Mouse (Mus musculus) embryonic facial prominence, embryonic 14.5 days (tissue): ENCODE results near the gene Ube2q2. TPM values are rescaled to one million over a fixed set of nuclear protein-coding genes. Genes with fewer than 3 reads are reported as not detected.

Experiments
- ATAC-seq: fragments of 200-750 bp; cut with Nextera tagmentation; 2 replicates; pipeline ENCODE4 v1.8.0; 2017; ENCODE audit warnings: low read depth, moderate number of reproducible peaks, moderate TSS enrichment
- DNase-seq: peaks from one replicate; pipeline ENCODE4 v3.0.0-alpha.2; 2015; ENCODE audit warnings: low spot score
- H3K27ac ChIP-seq: fragments of 300-500 bp; sonication (generic); replicated peaks from 2 replicates; pipeline ENCODE4 v1.5.1; 2014; ENCODE audit warnings: low read depth, mild to moderate bottlenecking, low read length, moderate library complexity
- H3K27me3 ChIP-seq: fragments of 300-500 bp; sonication (generic); replicated peaks from 2 replicates; pipeline ENCODE4 v1.6.1; 2014; ENCODE audit warnings: low read length; ENCODE audit not compliant: control insufficient read depth, insufficient read depth
- H3K36me3 ChIP-seq: fragments of 300-500 bp; sonication (generic); 2 replicates; pipeline ENCODE4 v1.6.1; 2014; ENCODE audit warnings: low read length, mixed read lengths; ENCODE audit not compliant: control insufficient read depth, insufficient read depth
- H3K4me1 ChIP-seq: fragments of 300-500 bp; sonication (generic); 2 replicates; pipeline ENCODE4 v1.6.1; 2014; ENCODE audit warnings: antibody characterized with exemption, low read length; ENCODE audit not compliant: control insufficient read depth, insufficient read depth
- H3K4me2 ChIP-seq: fragments of 300-500 bp; sonication (generic); 2 replicates; pipeline ENCODE4 v1.6.1; 2014; ENCODE audit warnings: low read depth, mild to moderate bottlenecking, low read length, moderate library complexity, mixed read lengths
- H3K4me3 ChIP-seq: fragments of 300-500 bp; sonication (generic); 2 replicates; pipeline ENCODE4 v1.5.1; 2014; ENCODE audit warnings: low read depth, mild to moderate bottlenecking, low read length
- H3K9ac ChIP-seq: fragments of 300-500 bp; sonication (generic); 2 replicates; pipeline ENCODE4 v1.6.1; 2014; ENCODE audit warnings: low read depth, mild to moderate bottlenecking, low read length, moderate library complexity, mixed read lengths
- H3K9me3 ChIP-seq: fragments of 300-500 bp; sonication (generic); 2 replicates; pipeline ENCODE4 v1.6.1; 2016; ENCODE audit warnings: low read length; ENCODE audit not compliant: control insufficient read depth
- WGBS: fragments of 180-500 bp; shearing (Covaris S2); extraction: QIAGEN DNeasy Blood & Tissue Kit; methylation state at CpG from one replicate; pipeline ENCODE4 v1.1.7; 2014; 5-methylcytosine and 5-hydroxymethylcytosine counted together
- polyA plus RNA-seq: library from polyadenylated mRNA; unstranded; fragments of >200 nt; fragmentation: Nextera tagmentation; extraction: Ambion mirVana; gene quantifications from 2 replicates; pipeline ENCODE4 v1.2.1, GENCODE M21; 2014

Gene Ube2q2
- polyA plus RNA-seq, 1 experiment from 2014 or later, result 32.0 TPM

DNA sequence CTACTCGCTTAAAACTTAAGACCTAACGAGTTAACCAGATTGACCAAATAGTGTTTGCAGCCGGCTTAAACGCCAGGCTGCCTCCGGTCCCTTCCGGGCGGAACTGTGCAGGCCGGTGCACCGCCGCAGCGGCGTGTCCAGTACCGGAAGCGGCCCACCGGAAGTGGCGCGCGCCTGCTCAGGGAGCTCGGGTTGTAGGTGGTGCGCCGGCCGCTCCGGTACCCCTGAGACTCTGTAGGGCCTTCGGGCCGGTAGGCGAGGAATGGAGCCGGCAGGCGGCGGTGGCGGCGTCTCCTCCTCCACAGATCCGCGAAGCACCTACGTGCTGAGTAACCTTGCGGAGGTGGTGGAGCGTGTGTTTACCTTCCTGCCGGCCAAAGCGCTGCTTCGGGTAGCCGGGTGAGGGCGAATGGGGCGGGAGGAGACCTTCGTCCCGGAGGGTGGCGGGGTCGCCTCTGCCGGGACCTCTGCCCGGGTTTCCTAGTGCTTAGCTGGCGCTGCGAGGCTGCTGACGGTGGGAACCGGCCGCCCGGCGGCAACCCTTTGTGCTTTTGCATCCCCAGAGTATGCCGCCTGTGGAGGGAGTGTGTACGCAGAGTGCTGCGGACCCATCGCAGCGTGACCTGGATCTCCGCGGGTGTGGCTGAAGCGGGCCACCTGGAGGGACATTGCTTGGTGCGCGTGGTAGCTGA, 60.3 kb downstream of the Ube2q2 start, which contains the start of gene Fbxo22:
Gene Fbxo22, plus strand, starts transcription at position 136 of the 692 bp plus-strand sequence.
- ATAC-seq, result peak; percentile 99
- no peaks in the 10 kb centered on the region for H3K9me3 ChIP-seq
- peaks cover 16% of the 10 kb centered on the region for H3K4me1 ChIP-seq
- WGBS, result under 1% methylated on average over 37 of the region's 65 CpGs
- peak; percentile 92 for DNase-seq
- H3K36me3 ChIP-seq, result peaks cover 18% of the 10 kb centered on the region; the same call in 1 of the 2 replicates
- H3K9ac ChIP-seq, result peak within 1 kb of the TSS; percentile 89
- peak within 1 kb of the TSS; percentile 92 for H3K4me3 ChIP-seq
- H3K4me2 ChIP-seq, result peak within 1 kb of the TSS; percentile 67
- H3K27ac ChIP-seq, result peak within 1 kb of the TSS; percentile 84
- H3K27me3 ChIP-seq, result no peaks in the 10 kb centered on the region

DNA sequence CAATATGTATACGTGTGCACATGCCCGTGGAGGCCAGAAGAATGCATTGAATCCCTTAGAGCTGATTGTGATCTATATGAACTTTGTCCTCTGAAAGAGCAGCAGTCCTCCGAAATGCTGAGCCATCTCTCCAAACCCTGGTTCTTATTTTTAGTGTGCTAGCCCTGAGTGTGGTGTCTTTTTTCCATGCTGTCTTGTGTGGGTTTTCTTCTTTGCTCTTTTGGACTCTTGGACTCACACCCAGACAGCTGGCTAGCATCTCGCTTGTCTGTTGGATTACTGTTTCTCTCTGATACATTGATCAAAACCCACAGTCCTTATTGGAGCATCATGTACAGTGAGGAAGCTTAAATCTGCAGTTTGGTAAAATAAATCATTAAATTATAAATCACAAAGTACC, 63.0 kb downstream of the Ube2q2 start:
- Histone ChIP-seq H3K4me3 (no peak overlapping the region), H3K27me3 (no peaks in the 10 kb centered on the region), H3K36me3 (peaks cover 40% of the 10 kb centered on the region), H3K4me1 (peaks cover 16% of the 10 kb centered on the region), H3K9me3 (no peaks in the 10 kb centered on the region), H3K27ac (no peak overlapping the region), H3K4me2 (no peak overlapping the region), H3K9ac (no peak overlapping the region)
- DNase-seq, result no peak
- ATAC-seq, result no peak
- 68% methylated on average over 4 of the region's 4 CpGs for WGBS

GRCm38 (mm10) chr9:55213396-55213795, 64.7 kb downstream of the Ube2q2 start:
- ATAC-seq (no peak), DNase-seq (no peak)
- WGBS, result 100% methylated on average over 1 of the region's 1 CpGs
- no peak overlapping the region for H3K27ac ChIP-seq
- no peak overlapping the region for H3K9ac ChIP-seq
- H3K27me3 ChIP-seq, result no peaks in the 10 kb centered on the region
- peaks cover 11% of the 10 kb centered on the region for H3K4me1 ChIP-seq
- no peaks in the 10 kb centered on the region for H3K9me3 ChIP-seq
- H3K36me3 ChIP-seq, result peaks cover 57% of the 10 kb centered on the region
- no peak overlapping the region for H3K4me2 ChIP-seq
- no peak overlapping the region for H3K4me3 ChIP-seq

GRCm38 (mm10) chr9:55215056-55215455, 66.4 kb downstream of the Ube2q2 start:
- no peak overlapping the region for H3K4me2 ChIP-seq
- H3K4me1 ChIP-seq, result peaks cover 2% of the 10 kb centered on the region
- H3K9me3 ChIP-seq, result no peaks in the 10 kb centered on the region
- H3K9ac ChIP-seq, result no peak overlapping the region
- no peak for DNase-seq
- H3K27ac ChIP-seq, result no peak overlapping the region
- WGBS, result 94% methylated on average over 3 of the region's 3 CpGs
- no peak overlapping the region for H3K4me3 ChIP-seq
- H3K36me3 ChIP-seq, result peaks cover 74% of the 10 kb centered on the region
- H3K27me3 ChIP-seq, result no peaks in the 10 kb centered on the region
- no peak for ATAC-seq

- no peak overlapping the region for H3K9ac ChIP-seq
- H3K9me3 ChIP-seq, result no peaks in the 10 kb centered on the region
- H3K4me3 ChIP-seq, result no peak overlapping the region
- no peak overlapping the region for H3K4me2 ChIP-seq
- H3K36me3 ChIP-seq, result peaks cover 80% of the 10 kb centered on the region
- no peaks in the 10 kb centered on the region for H3K27me3 ChIP-seq
- DNase-seq, result no peak
- no peak overlapping the region for H3K27ac ChIP-seq
- no peak for ATAC-seq
- WGBS, result 88% methylated on average over 3 of the region's 3 CpGs
- H3K4me1 ChIP-seq, result no peaks in the 10 kb centered on the region
Measured at GRCm38 (mm10) chr9:55215648-55216047, 67.0 kb downstream of the Ube2q2 start.

DNA sequence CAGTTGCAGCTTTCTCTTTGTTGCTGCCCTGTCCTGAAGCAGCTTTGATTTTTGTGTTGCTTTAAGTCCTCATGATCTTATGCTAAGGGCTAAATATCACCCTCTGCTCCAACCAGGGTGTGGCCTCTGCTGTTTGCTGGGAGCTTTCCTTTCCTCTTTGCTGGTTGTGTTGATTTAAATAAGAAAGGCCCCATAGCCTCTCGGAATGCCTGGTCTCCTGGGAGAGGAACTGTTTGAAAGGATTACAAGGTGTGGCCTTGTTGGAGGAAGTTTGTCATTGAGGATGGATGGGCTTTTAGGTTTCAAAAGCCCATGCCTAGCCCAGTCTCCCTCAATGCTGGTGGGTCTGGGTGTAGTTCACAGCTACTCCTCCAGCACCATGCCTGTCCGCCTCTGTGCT, 67.4 kb downstream of the Ube2q2 start:
- WGBS, result 72% methylated on average over 2 of the region's 2 CpGs
- no peak for ATAC-seq

GRCm38 (mm10) chr9:55217381-55217780, 68.7 kb downstream of the Ube2q2 start:
- no peak overlapping the region for H3K9ac ChIP-seq
- H3K4me2 ChIP-seq, result no peak overlapping the region
- WGBS, result 92% methylated on average over 3 of the region's 3 CpGs
- H3K27ac ChIP-seq, result no peak overlapping the region
- no peaks in the 10 kb centered on the region for H3K9me3 ChIP-seq
- H3K4me1 ChIP-seq, result no peaks in the 10 kb centered on the region
- DNase-seq (no peak), ATAC-seq (no peak)
- H3K27me3 ChIP-seq, result no peaks in the 10 kb centered on the region
- no peak overlapping the region for H3K4me3 ChIP-seq
- peaks cover 91% of the 10 kb centered on the region for H3K36me3 ChIP-seq

More for the DNA sequence above, 67.4 kb downstream of the Ube2q2 start:
- Histone ChIP-seq H3K36me3 (peaks cover 84% of the 10 kb centered on the region), H3K9ac (no peak overlapping the region), H3K4me3 (no peak overlapping the region), H3K9me3 (no peaks in the 10 kb centered on the region), H3K4me2 (no peak overlapping the region), H3K27me3 (no peaks in the 10 kb centered on the region), H3K27ac (no peak overlapping the region), H3K4me1 (no peaks in the 10 kb centered on the region)
- DNase-seq, result no peak

DNA sequence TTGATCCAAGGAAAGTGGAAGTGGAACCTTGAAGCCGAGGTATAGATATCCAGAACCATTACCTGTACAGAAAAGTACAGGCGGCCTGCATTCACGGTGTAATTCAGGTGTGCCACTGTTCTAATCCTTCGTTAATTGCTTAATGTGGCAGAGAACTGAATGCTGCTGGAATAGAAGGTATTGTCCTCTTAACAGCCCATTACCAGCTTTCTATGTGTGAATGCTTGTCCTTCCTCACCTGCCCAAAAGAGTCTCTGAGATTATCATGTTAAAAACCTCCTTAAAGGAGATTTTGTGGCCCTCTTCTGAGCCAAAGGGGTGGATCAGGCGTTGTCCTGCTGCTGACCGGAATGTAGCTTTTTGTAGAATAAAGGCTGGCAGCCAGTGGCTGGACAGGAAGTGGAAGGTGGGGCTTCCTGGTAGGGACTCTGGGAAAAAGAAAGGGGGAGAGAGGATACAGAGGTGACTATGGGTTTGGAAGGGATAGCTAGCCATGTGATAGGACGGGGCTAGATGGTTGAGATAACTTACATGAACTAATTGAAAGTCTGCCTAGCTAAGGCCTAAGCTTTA, 76.6 kb downstream of the Ube2q2 start:
- H3K4me1 ChIP-seq, result no peaks in the 10 kb centered on the region

DNA sequence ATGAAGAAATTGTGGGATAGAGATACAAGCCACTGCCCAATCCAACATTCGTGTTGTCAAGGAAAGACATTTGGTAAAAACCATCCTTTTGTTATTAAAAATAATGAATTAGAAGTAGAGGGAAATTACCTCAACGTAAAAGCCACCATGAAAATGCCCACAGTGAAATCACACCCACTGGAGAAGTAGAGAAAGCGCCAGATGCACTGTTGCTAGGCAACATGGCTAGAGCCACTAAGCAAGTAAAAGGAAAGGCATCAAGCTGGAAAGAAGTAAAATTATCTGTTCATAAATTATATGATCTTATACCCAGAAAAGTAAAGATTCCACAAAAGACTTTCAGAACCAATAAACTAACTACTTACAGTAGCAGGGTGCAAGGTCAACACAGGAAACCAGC, 77.6 kb downstream of the Ube2q2 start:
- no peak overlapping the region for H3K4me2 ChIP-seq
- ATAC-seq (no peak), DNase-seq (no peak)
- no peak overlapping the region for H3K27ac ChIP-seq
- H3K9me3 ChIP-seq, result no peaks in the 10 kb centered on the region
- WGBS, result 88% methylated on average over 3 of the region's 3 CpGs
- H3K4me3 ChIP-seq, result no peak overlapping the region
- no peak overlapping the region for H3K9ac ChIP-seq
- no peaks in the 10 kb centered on the region for H3K4me1 ChIP-seq
- H3K27me3 ChIP-seq, result no peaks in the 10 kb centered on the region
- peaks cover 37% of the 10 kb centered on the region for H3K36me3 ChIP-seq

More for the DNA sequence above, 76.6 kb downstream of the Ube2q2 start:
- H3K9me3 ChIP-seq, result no peaks in the 10 kb centered on the region
- H3K36me3 ChIP-seq, result peaks cover 47% of the 10 kb centered on the region
- ATAC-seq (no peak), DNase-seq (no peak)
- H3K4me2 ChIP-seq, result no peak overlapping the region
- whole genome bisulfite sequencing, result 84% methylated on average over 7 of the region's 7 CpGs
- no peaks in the 10 kb centered on the region for H3K27me3 ChIP-seq
- H3K9ac ChIP-seq, result no peak overlapping the region
- H3K4me3 ChIP-seq, result no peak overlapping the region
- H3K27ac ChIP-seq, result no peak overlapping the region
